Mouse (Mus musculus): ENCODE results near the gene Plin5. TPM values are rescaled to one million over a fixed set of nuclear protein-coding genes. Genes with fewer than 3 reads are reported as not detected.

Plin5 gene
- polyA plus RNA-seq, 1 experiment from 2014 or later, result 57.3 TPM

DNA sequence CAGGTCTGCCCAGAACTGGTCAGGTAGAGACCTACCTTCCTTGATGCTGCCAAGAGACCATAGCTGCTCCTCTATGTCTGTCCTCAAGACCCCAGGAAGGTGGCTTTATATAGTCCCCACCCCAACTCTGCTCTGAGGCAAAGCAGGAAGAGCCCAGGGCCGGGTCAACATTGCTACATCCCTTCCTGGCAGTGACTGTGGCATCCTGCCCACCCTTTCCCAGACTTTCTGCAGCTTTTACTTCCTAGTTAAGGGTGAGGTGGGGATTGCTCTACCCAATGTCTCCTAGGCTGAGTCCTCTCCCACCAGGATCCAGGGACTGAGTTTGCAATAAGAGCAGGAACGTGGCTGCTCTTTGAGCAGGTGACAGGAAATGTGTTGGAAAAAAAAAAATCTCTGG is 4.4 kb upstream of the Plin5 start, which contains the start of gene Lrg1:
Lrg1 (minus strand) TSS at position 176 of the 400 bp plus-strand sequence.
- peaks cover 8% of the 10 kb centered on the region for H3K4me1 ChIP-seq (ENCODE audit: insufficient read depth)
- DNase-seq (peak; percentile 69), ATAC-seq (no peak)
- peak within 1 kb of the TSS; percentile 81 for H3K27ac ChIP-seq (ENCODE audit: low read depth)
- peaks cover 2% of the 10 kb centered on the region; the same call in 1 of the 2 replicates for H3K36me3 ChIP-seq (replicated peaks; ENCODE audit: insufficient read depth, low read length)
- TF ChIP-seq EP300 (IDR thresholded peaks at IDR 0.05; ENCODE audit: low read depth) (peak; percentile 67; the same call in 1 of the 2 replicates), CTCF (IDR thresholded peaks at IDR 0.05; ENCODE audit: low read depth) (no peak)
- 30% methylated on average over 2 of the region's 2 CpGs for WGBS (ENCODE audit: insufficient replicate concordance)
- H3K9ac ChIP-seq (replicated peaks), result peak within 1 kb of the TSS; percentile 67
- H3K27me3 ChIP-seq (ENCODE audit: insufficient read depth, low read length), result peaks cover 9% of the 10 kb centered on the region; the same call in 1 of the 2 replicates
- no peaks in the 10 kb centered on the region for H3K9me3 ChIP-seq (ENCODE audit: low read length)
- H3K4me2 ChIP-seq (ENCODE audit: low read depth, low read length), result peak within 1 kb of the TSS; percentile 69
- H3K4me3 ChIP-seq (ENCODE audit: low read depth, low read length), result peak within 1 kb of the TSS; percentile 54

DNA sequence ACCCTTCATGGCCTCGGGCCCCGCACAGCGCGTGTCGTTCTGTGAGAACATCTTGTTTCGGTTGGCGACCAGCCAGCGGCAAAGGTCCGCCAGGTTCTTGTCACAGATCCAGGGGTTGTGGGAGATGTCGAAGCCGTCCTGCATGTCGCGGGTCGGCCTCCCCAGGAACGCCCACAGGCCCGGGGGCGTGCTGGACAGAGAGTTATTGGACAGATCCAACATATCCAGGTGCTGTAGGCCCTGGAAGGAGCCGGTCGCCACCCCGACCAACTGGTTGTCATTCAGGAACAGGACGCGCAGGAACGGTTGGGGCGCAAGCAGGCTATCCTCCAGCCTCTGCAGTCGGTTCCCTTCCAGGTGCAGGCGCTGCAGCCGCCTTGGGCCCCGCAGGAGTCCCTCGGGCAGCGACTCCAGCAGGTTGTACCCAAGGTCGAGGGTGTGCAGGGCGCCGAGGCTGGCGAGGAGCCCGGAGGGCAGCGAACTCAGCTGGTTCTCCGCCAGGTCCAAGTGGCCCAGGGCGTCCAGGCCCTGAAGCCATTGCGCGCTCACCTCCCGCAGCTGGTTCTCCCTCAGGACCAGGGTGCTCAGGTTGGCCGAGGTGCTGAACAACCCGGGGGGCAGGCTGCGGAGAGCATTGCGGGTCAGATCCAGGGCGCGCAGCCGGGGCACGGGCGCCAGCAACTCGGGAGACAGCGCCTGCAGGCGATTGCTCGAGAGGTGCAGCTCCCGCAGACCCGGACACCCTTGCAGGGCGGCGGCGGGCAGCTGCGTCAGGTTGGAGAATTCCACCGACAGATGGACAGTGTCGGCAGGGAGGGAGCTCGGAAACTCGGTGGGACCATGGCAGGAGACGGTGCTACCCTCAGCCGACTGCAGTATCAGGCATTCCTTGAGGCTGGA is 2.8 kb upstream of the Plin5 start:
- WGBS (ENCODE audit: insufficient replicate concordance), result 8% methylated on average over 63 of the region's 66 CpGs
- H3K4me2 ChIP-seq (ENCODE audit: low read depth, low read length), result peak overlapping the region; percentile 69
- no peaks in the 10 kb centered on the region for H3K9me3 ChIP-seq (ENCODE audit: low read length)
- TF ChIP-seq CTCF (IDR thresholded peaks at IDR 0.05; ENCODE audit: low read depth) (no peak), EP300 (IDR thresholded peaks at IDR 0.05; ENCODE audit: low read depth) (peak; percentile 37; the same call in 1 of the 2 replicates)
- peaks cover 9% of the 10 kb centered on the region; the same call in 1 of the 2 replicates for H3K27me3 ChIP-seq (ENCODE audit: insufficient read depth, low read length)
- H3K36me3 ChIP-seq (replicated peaks; ENCODE audit: insufficient read depth, low read length), result no peaks in the 10 kb centered on the region; the same call in 1 of the 2 replicates
- H3K4me1 ChIP-seq (ENCODE audit: insufficient read depth), result peaks cover 13% of the 10 kb centered on the region
- DNase-seq (peak; percentile 83), ATAC-seq (peak; percentile 19)
- peak overlapping the region; percentile 54 for H3K4me3 ChIP-seq (ENCODE audit: low read depth, low read length)
- H3K27ac ChIP-seq (ENCODE audit: low read depth), result peak overlapping the region; percentile 81
- H3K9ac ChIP-seq (replicated peaks), result peak overlapping the region; percentile 67

DNA sequence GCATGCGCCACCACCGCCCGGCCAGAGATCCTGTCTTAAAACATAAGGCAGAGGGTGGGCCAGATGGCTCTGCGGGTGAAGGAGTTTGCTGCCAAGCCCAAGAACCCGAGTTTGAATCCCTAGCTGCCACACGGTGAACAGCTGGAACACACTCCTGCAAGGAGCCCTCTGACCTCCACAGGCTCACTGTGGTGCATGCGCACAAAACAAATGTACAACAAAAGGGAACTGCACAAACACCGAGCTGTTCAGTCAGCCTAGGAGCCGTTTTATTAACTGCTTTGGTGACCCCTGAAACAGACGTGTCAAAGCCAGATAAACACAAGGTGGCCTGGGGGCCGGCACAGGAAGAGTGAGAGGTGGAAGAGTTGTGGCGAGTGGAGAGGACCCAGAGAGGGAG is 2.0 kb upstream of the Plin5 start:
- peak overlapping the region; percentile 81 for H3K27ac ChIP-seq (ENCODE audit: low read depth)
- peaks cover 9% of the 10 kb centered on the region; the same call in 1 of the 2 replicates for H3K27me3 ChIP-seq (ENCODE audit: insufficient read depth, low read length)
- DNase-seq (no peak), ATAC-seq (no peak)
- H3K9me3 ChIP-seq (ENCODE audit: low read length), result no peaks in the 10 kb centered on the region
- no peaks in the 10 kb centered on the region for H3K36me3 ChIP-seq (replicated peaks; ENCODE audit: insufficient read depth, low read length)
- TF ChIP-seq EP300 (IDR thresholded peaks at IDR 0.05; ENCODE audit: low read depth), result no peak
- no peak for TF ChIP-seq CTCF (IDR thresholded peaks at IDR 0.05; ENCODE audit: low read depth)
- peaks cover 18% of the 10 kb centered on the region for H3K4me1 ChIP-seq (ENCODE audit: insufficient read depth)
- H3K4me2 ChIP-seq (ENCODE audit: low read depth, low read length), result peak overlapping the region; percentile 69
- peak overlapping the region; percentile 54 for H3K4me3 ChIP-seq (ENCODE audit: low read depth, low read length)
- peak overlapping the region; percentile 67; the same call in 1 of the 2 replicates for H3K9ac ChIP-seq (replicated peaks)
- WGBS (ENCODE audit: insufficient replicate concordance), result 34% methylated on average over 12 of the region's 12 CpGs

GRCm38 (mm10) chr17:56116193-56116592 is 1.2 kb downstream of the Plin5 start:
- peak overlapping the region; percentile 68 for H3K4me2 ChIP-seq (ENCODE audit: low read depth, low read length)
- H3K27me3 ChIP-seq (ENCODE audit: insufficient read depth, low read length), result peaks cover 9% of the 10 kb centered on the region; the same call in 1 of the 2 replicates
- TF ChIP-seq CTCF (IDR thresholded peaks at IDR 0.05; ENCODE audit: low read depth) (no peak), EP300 (IDR thresholded peaks at IDR 0.05; ENCODE audit: low read depth) (no peak)
- peak overlapping the region; percentile 55 for H3K9ac ChIP-seq (replicated peaks)
- 56% methylated on average over 10 of the region's 10 CpGs for WGBS (ENCODE audit: insufficient replicate concordance)
- DNase-seq (peak; percentile 50), ATAC-seq (peak; percentile 8; the same call in 1 of the 2 replicates)
- no peaks in the 10 kb centered on the region for H3K9me3 ChIP-seq (ENCODE audit: low read length)
- peak overlapping the region; percentile 89 for H3K27ac ChIP-seq (ENCODE audit: low read depth)
- H3K4me1 ChIP-seq (ENCODE audit: insufficient read depth), result peaks cover 26% of the 10 kb centered on the region
- peak overlapping the region; percentile 34 for H3K4me3 ChIP-seq (ENCODE audit: low read depth, low read length)
- no peaks in the 10 kb centered on the region; the same call in 1 of the 2 replicates for H3K36me3 ChIP-seq (replicated peaks; ENCODE audit: insufficient read depth, low read length)

DNA sequence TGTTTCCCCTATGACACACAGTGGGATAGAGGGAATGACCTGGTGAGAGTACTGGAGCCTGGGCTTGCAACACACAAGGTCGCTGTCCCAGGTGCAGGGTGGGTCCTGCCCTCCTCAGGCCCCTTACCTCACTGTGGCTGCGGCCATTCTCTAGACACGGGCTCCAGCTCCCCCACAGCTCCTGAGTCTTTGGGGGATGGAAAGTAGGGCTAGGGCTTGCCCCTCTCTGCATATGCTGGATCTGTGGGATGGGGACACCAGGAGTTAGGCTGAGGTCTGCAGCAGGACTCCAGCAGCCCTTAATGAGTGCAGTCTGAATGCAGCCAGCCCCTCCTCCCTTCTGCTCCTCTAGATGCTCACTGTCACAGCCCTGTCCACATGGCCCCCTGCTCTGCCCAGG is 4.7 kb downstream of the Plin5 start:
- H3K27me3 ChIP-seq (ENCODE audit: insufficient read depth, low read length), result no peaks in the 10 kb centered on the region
- H3K9me3 ChIP-seq (ENCODE audit: low read length), result no peaks in the 10 kb centered on the region
- ATAC-seq (no peak), DNase-seq (no peak)
- H3K36me3 ChIP-seq (replicated peaks; ENCODE audit: insufficient read depth, low read length), result peaks cover 2% of the 10 kb centered on the region; the same call in 1 of the 2 replicates
- H3K4me1 ChIP-seq (ENCODE audit: insufficient read depth), result peaks cover 26% of the 10 kb centered on the region
- H3K9ac ChIP-seq (replicated peaks), result no peak overlapping the region
- H3K4me3 ChIP-seq (ENCODE audit: low read depth, low read length), result no peak overlapping the region
- H3K4me2 ChIP-seq (ENCODE audit: low read depth, low read length), result no peak overlapping the region
- WGBS (ENCODE audit: insufficient replicate concordance), result 81% methylated on average over 3 of the region's 3 CpGs
- no peak overlapping the region for H3K27ac ChIP-seq (ENCODE audit: low read depth)
- TF ChIP-seq EP300 (IDR thresholded peaks at IDR 0.05; ENCODE audit: low read depth) (no peak), CTCF (IDR thresholded peaks at IDR 0.05; ENCODE audit: low read depth) (no peak)

DNA sequence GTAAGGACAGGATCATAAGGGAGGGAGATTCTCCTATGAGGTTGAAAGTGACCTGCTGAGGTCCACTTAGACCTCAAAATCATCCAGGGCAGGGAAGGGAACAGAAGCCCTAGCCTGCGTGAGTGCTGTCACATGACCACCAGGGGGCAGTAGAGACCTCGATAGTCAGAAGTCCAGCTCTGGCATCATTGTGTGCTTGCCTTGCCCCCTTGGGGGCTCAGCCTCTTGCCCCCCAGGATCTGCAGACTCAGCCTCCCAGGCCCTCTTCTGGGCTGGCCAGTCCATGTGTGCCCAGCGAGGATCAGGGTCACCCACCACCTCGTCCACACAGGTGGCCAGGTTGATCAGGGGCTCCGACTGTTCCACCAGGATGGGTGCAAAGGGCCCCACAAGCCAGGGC is 5.5 kb downstream of the Plin5 start:
- 0 out of 2 replicates have a peak, but pooled peaks have one; percentile 12 for ATAC-seq
- Histone ChIP-seq H3K27me3 (ENCODE audit: insufficient read depth, low read length) (no peaks in the 10 kb centered on the region), H3K4me2 (ENCODE audit: low read depth, low read length) (no peak overlapping the region), H3K4me1 (ENCODE audit: insufficient read depth) (peaks cover 23% of the 10 kb centered on the region), H3K9me3 (ENCODE audit: low read length) (no peaks in the 10 kb centered on the region), H3K9ac (replicated peaks) (no peak overlapping the region), H3K27ac (ENCODE audit: low read depth) (no peak overlapping the region), H3K36me3 (replicated peaks; ENCODE audit: insufficient read depth, low read length) (peaks cover 2% of the 10 kb centered on the region; the same call in 1 of the 2 replicates), H3K4me3 (ENCODE audit: low read depth, low read length) (no peak overlapping the region)
- 40% methylated on average over 5 of the region's 5 CpGs for WGBS (ENCODE audit: insufficient replicate concordance)
- peak; percentile 80 for DNase-seq
- TF ChIP-seq EP300 (IDR thresholded peaks at IDR 0.05; ENCODE audit: low read depth) (no peak), CTCF (IDR thresholded peaks at IDR 0.05; ENCODE audit: low read depth) (peak; percentile 92)

All from liver, postnatal 0 days (tissue).